Mouse (Mus musculus) ES-Bruce4 (cell line): ENCODE data around the gene Scaf1.

Experiments used
- CTCF ChIP-seq: IDR thresholded peaks from one replicate; pipeline ENCODE4 v1.8.1; 2011; ENCODE audit warnings: low read depth, low read length
- POLR2A ChIP-seq: IDR thresholded peaks from one replicate; pipeline ENCODE4 v1.8.1; 2011; ENCODE audit warnings: low read length; ENCODE audit not compliant: insufficient read depth

GRCm38 (mm10) chr7:45033722-45034359, 17.7 kb upstream of the Scaf1 start:
- no peak for TF ChIP-seq CTCF
- TF ChIP-seq POLR2A, result no peak
